Mouse (Mus musculus) bone marrow macrophage, adult 2 months (primary cell): ENCODE results near the gene Gm20388.

Experiments
- CTCF ChIP-seq: IDR thresholded peaks from 2 replicates; pipeline ENCODE4 v1.5.1; 2012; ENCODE audit warnings: low read depth, mild to moderate bottlenecking, low read length, moderate library complexity
- POLR2A ChIP-seq: IDR thresholded peaks from 2 replicates; pipeline ENCODE4 v1.6.1; 2012; ENCODE audit warnings: mild to moderate bottlenecking, low read depth, low read length, borderline replicate concordance

DNA sequence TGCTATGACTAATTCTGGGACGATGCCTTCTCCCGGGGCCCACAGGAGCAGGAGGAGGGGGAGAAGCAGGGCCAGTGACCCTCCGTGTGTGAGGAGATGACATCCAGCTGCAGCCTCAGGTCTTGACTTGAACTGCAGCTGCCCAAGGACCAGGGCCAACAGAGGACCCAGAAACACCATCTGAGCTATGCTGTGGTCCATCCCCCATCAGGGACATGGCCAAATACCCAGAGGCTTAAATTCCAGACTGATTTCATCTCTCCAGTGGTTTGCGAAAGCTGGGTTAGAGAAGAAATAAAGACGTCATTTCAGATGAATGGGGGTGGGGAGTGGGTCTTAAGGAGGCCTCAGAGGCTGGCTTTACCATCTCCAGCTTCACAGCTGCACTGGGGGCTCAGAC is 4285.6 kb downstream of the Gm20388 start:
- no peak for TF ChIP-seq POLR2A
- TF ChIP-seq CTCF: no peak
